Mouse (Mus musculus) kidney, embryonic 15.5 days (tissue): ENCODE measurements around the gene Sdhaf1. TPM values are rescaled to one million over a fixed set of nuclear protein-coding genes. Genes with fewer than 3 reads are reported as not detected.

Experiments used
- polyA plus RNA-seq: library from polyadenylated mRNA; unstranded; fragments of >200 nt; fragmentation: Nextera tagmentation; extraction: Ambion mirVana; gene quantifications from 2 replicates; pipeline ENCODE4 v1.2.1, GENCODE M21; 2015

Sdhaf1 gene
- polyA plus RNA-seq, 1 experiment from 2014 or later = 17.3 TPM

Other genes with a start within 250 kb of the Sdhaf1 start
- 1.1 and 2.4 TPM in 2 replicates for gene Gm26920, start 233.5 kb downstream of the Sdhaf1 start, polyA plus RNA-seq
- 12.2 and 15.9 TPM in 2 replicates for gene Zfp566, start 233.4 kb downstream of the Sdhaf1 start, polyA plus RNA-seq
- gene Zfp260, start 229.1 kb downstream of the Sdhaf1 start, polyA plus RNA-seq = 109 and 114 TPM in 2 replicates
- gene Zfp382, start 202.0 kb downstream of the Sdhaf1 start, polyA plus RNA-seq = 8.6 and 8.7 TPM in 2 replicates
- gene Zfp146, start 154.1 kb downstream of the Sdhaf1 start, polyA plus RNA-seq = 17.8 and 20.2 TPM in 2 replicates
- gene Cox7a1, start 139.8 kb downstream of the Sdhaf1 start, polyA plus RNA-seq = 11.1 and 11.7 TPM in 2 replicates
- gene Capns1, start 125.1 kb downstream of the Sdhaf1 start, polyA plus RNA-seq = 90.8 and 98.8 TPM in 2 replicates
- gene Polr2i, start 91.9 kb downstream of the Sdhaf1 start, polyA plus RNA-seq = 148 and 152 TPM in 2 replicates
- gene Tbcb, start 91.6 kb downstream of the Sdhaf1 start, polyA plus RNA-seq = 174 and 190 TPM in 2 replicates
- gene Ovol3, start 88.2 kb downstream of the Sdhaf1 start, polyA plus RNA-seq = not detected in 2 replicates
- 0.59 and 0.61 TPM in 2 replicates for gene Thap8, start 43.8 kb downstream of the Sdhaf1 start, polyA plus RNA-seq
- 8.6 and 9.9 TPM in 2 replicates for gene Wdr62, start 43.5 kb downstream of the Sdhaf1 start, polyA plus RNA-seq
- gene Clip3, start 32.2 kb downstream of the Sdhaf1 start, polyA plus RNA-seq = 33.3 and 36.5 TPM in 2 replicates
- gene Alkbh6, start 15.2 kb downstream of the Sdhaf1 start, polyA plus RNA-seq = 94.7 and 95.7 TPM in 2 replicates
- gene Syne4, start 9.1 kb downstream of the Sdhaf1 start, polyA plus RNA-seq = 88.2 and 97.7 TPM in 2 replicates
- 2.6 TPM in 1 of 2 replicates, not detected in the other for gene E130208F15Rik, start 2.2 kb downstream of the Sdhaf1 start, polyA plus RNA-seq
- gene Lrfn3, start 38.9 kb upstream of the Sdhaf1 start, polyA plus RNA-seq = 6.5 and 7.2 TPM in 2 replicates
- gene Tyrobp, start 89.9 kb upstream of the Sdhaf1 start, polyA plus RNA-seq = 33.8 and 37.9 TPM in 2 replicates
- 0.64 and 1.5 TPM in 2 replicates for gene Hcst, start 96.0 kb upstream of the Sdhaf1 start, polyA plus RNA-seq
- 1.3 and 2.0 TPM in 2 replicates for gene Nfkbid, start 97.8 kb upstream of the Sdhaf1 start, polyA plus RNA-seq
- 24.1 and 28.6 TPM in 2 replicates for gene Aplp1, start 121.6 kb upstream of the Sdhaf1 start, polyA plus RNA-seq
- 0.54 and 0.77 TPM in 2 replicates for gene Kirrel2, start 133.8 kb upstream of the Sdhaf1 start, polyA plus RNA-seq
- gene Nphs1, start 134.4 kb upstream of the Sdhaf1 start, polyA plus RNA-seq = 3.6 and 4.8 TPM in 2 replicates
- gene Prodh2, start 169.7 kb upstream of the Sdhaf1 start, polyA plus RNA-seq = 12.8 and 14.4 TPM in 2 replicates
- 11.7 and 16.0 TPM in 2 replicates for gene Arhgap33, start 211.2 kb upstream of the Sdhaf1 start, polyA plus RNA-seq
- gene Hspb6, start 228.3 kb upstream of the Sdhaf1 start, polyA plus RNA-seq = 12.8 and 20.1 TPM in 2 replicates
- 14.1 and 18.6 TPM in 2 replicates for gene Proser3, start 228.4 kb upstream of the Sdhaf1 start, polyA plus RNA-seq
- gene Lin37, start 235.9 kb upstream of the Sdhaf1 start, polyA plus RNA-seq = 37.6 and 40.5 TPM in 2 replicates
- 94.8 and 102 TPM in 2 replicates for gene U2af1l4, start 239.4 kb upstream of the Sdhaf1 start, polyA plus RNA-seq
- gene Gm49396, start 239.4 kb upstream of the Sdhaf1 start, polyA plus RNA-seq = 15.0 and 17.0 TPM in 2 replicates
- gene Psenen, start 239.7 kb upstream of the Sdhaf1 start, polyA plus RNA-seq = 152 TPM in 2 replicates
- 3.8 and 6.0 TPM in 2 replicates for gene Igflr1, start 241.5 kb upstream of the Sdhaf1 start, polyA plus RNA-seq